15 mouse cellular contexts compared by ENCODE assay signal in genomic region chr12:3253591-3253990, GRCm38 (mm10). TPM values are rescaled to one million over a fixed set of nuclear protein-coding genes. Genes with fewer than 3 reads are reported as not detected.
DNase-seq lines count a peak whose midpoint lies in the region; ATAC-seq and TF ChIP-seq lines count a peak whose summit lies in the region.
"Had no signal": no experiment of that assay in that cellular context is flagged by ENCODE, and none has a peak within 500 bp of the region (broad histone marks: within the 10 kb centered on the region; RNA-seq: fewer than 3 reads in every experiment).

No protein-coding gene starts in this region.

- ATAC-seq in midbrain, postnatal 0 days (ENCODE audit: low FRiP score): no peak
- no peak for ATAC-seq in midbrain, embryonic 14.5 days (ENCODE audit: low FRiP score, low TSS enrichment)
- ATAC-seq: inflammation-experienced regulatory T-cells, adult 6 months had no signal

- H3K4me3 ChIP-seq in midbrain, postnatal 0 days (ENCODE audit: low read depth, low read length): no peak overlapping the region
- H3K4me3 ChIP-seq in midbrain, embryonic 14.5 days (replicated peaks; ENCODE audit: low read depth, low read length): no peak overlapping the region
- H3K4me3 ChIP-seq: embryonic facial prominence, embryonic 12.5 days; limb, embryonic 13.5 days had no signal

- H3K4me1 ChIP-seq in midbrain, postnatal 0 days (ENCODE audit: insufficient read depth, low read length): no peaks in the 10 kb centered on the region
- no peaks in the 10 kb centered on the region for H3K4me1 ChIP-seq in midbrain, embryonic 14.5 days (ENCODE audit: control insufficient read depth, insufficient read depth, low read length)
- H3K4me1 ChIP-seq: embryonic facial prominence, embryonic 12.5 days; limb, embryonic 13.5 days had no signal

- no peak overlapping the region for H3K9ac ChIP-seq in midbrain, postnatal 0 days (replicated peaks; ENCODE audit: low read length, poor library complexity, severe bottlenecking)
- no peak overlapping the region for H3K9ac ChIP-seq in midbrain, embryonic 14.5 days (replicated peaks; ENCODE audit: low read length)
- H3K9ac ChIP-seq: embryonic facial prominence, embryonic 12.5 days; limb, embryonic 13.5 days had no signal

- peak; percentile 35; the same call in 1 of the 2 replicates for TF ChIP-seq CTCF in midbrain, postnatal 0 days (IDR thresholded peaks at IDR 0.05)

- H3K36me3 ChIP-seq in midbrain, postnatal 0 days (ENCODE audit: insufficient read depth, low read length): peaks cover 8% of the 10 kb centered on the region; the same call in 1 of the 2 replicates
- peaks cover 48% of the 10 kb centered on the region for H3K36me3 ChIP-seq in midbrain, embryonic 14.5 days (ENCODE audit: control insufficient read depth, insufficient read depth, low read length)

- H3K27ac ChIP-seq in midbrain, postnatal 0 days (ENCODE audit: low read depth, low read length): no peak overlapping the region
- H3K27ac ChIP-seq in midbrain, embryonic 14.5 days (replicated peaks; ENCODE audit: low read depth, low read length): no peak overlapping the region
- H3K27ac ChIP-seq: embryonic facial prominence, embryonic 12.5 days; limb, embryonic 13.5 days had no signal

- no peaks in the 10 kb centered on the region for H3K9me3 ChIP-seq in midbrain, postnatal 0 days (ENCODE audit: low read length)
- H3K9me3 ChIP-seq in midbrain, embryonic 14.5 days (ENCODE audit: control insufficient read depth, low read length): no peaks in the 10 kb centered on the region
- H3K9me3 ChIP-seq: embryonic facial prominence, embryonic 12.5 days; limb, embryonic 13.5 days had no signal

- peak; percentile 75 for DNase-seq in heart, adult 11 months
- no peak for DNase-seq in heart, postnatal 4 days
- no peak for DNase-seq in midbrain, postnatal 0 days (ENCODE audit: low spot score)
- DNase-seq in midbrain, embryonic 14.5 days: no peak
- peak; percentile 23 for DNase-seq in adipocyte (ENCODE audit: low spot score)
- DNase-seq in retina, postnatal 1 day: peak; percentile 12
- DNase-seq in adrenal gland, postnatal 14 days: no peak
- DNase-seq in heart, adult 8-10 months (ENCODE audit: low spot score): no peak
- DNase-seq: adrenal gland, postnatal 36 days; cerebellum, adult 2 months; thymus, adult 18-20 months had no signal

- H3K27me3 ChIP-seq in midbrain, postnatal 0 days (ENCODE audit: insufficient read depth, low read length): no peaks in the 10 kb centered on the region
- H3K27me3 ChIP-seq in midbrain, embryonic 14.5 days (ENCODE audit: control insufficient read depth, insufficient read depth, low read length): no peaks in the 10 kb centered on the region
- H3K27me3 ChIP-seq: embryonic facial prominence, embryonic 12.5 days; limb, embryonic 13.5 days had no signal

- no peak overlapping the region for H3K4me2 ChIP-seq in midbrain, postnatal 0 days (ENCODE audit: low read depth, low read length, poor library complexity, severe bottlenecking)
- no peak overlapping the region for H3K4me2 ChIP-seq in midbrain, embryonic 14.5 days (ENCODE audit: low read length)
- H3K4me2 ChIP-seq: embryonic facial prominence, embryonic 12.5 days; limb, embryonic 13.5 days; midbrain, embryonic 11.5 days had no signal

RNA-seq across cellular contexts. Expression of gene Rab10, which starts 56.2 kb away (rescaled TPM):
- total RNA-seq in heart, postnatal 4 days (2021): 100 to 1,000 TPM; 113 to 115 TPM
- total RNA-seq in midbrain, postnatal 0 days (2014; rRNA removed): 243 and 253 TPM in 2 replicates
- 142 and 151 TPM in 2 replicates for polyA plus RNA-seq in midbrain, postnatal 0 days (2015; fragmentation: Nextera tagmentation; extraction: Ambion mirVana)
- 145 and 176 TPM in 2 replicates for polyA plus RNA-seq in midbrain, embryonic 14.5 days (2014; fragmentation: Nextera tagmentation; extraction: Ambion mirVana)
- 157 TPM in 2 replicates for total RNA-seq in adrenal gland, postnatal 14 days (2021)
- 100 to 1,000 TPM; 114 to 129 (median 122) TPM for total RNA-seq in heart, adult 8-10 months (2022)

Comparison
In these comparisons a context has a peak if more than half of its experiments do, and no peak if none do; other contexts are left out.
1. DNase-seq: peak in heart, adult 11 months (single experiment), adipocyte (single experiment) and retina, postnatal 1 day (single experiment); none in heart, postnatal 4 days (single experiment), midbrain, postnatal 0 days (single experiment), midbrain, embryonic 14.5 days (single experiment), adrenal gland, postnatal 14 days (single experiment) and heart, adult 8-10 months (single experiment).